Mouse (Mus musculus) neural tube, embryonic 11.5 days (tissue): Measurements from ENCODE around the gene Cald1. TPM values are rescaled to one million over a fixed set of nuclear protein-coding genes. Genes with fewer than 3 reads are reported as not detected.

Source experiments
- ATAC-seq: fragments of 200-750 bp; cut with Nextera tagmentation; 2 replicates; pipeline ENCODE4 v1.8.0; 2017; ENCODE audit warnings: moderate number of reproducible peaks, mild to moderate bottlenecking, moderate TSS enrichment, moderate library complexity; ENCODE audit not compliant: insufficient read depth, low FRiP score, low TSS enrichment
- DNase-seq: peaks from one replicate; pipeline ENCODE4 v3.0.0-alpha.2; 2015; ENCODE audit warnings: low spot score
- H3K27ac ChIP-seq: fragments of 300-500 bp; sonication (generic); 2 replicates; pipeline ENCODE4 v1.5.1; 2014; ENCODE audit warnings: low read depth, mild to moderate bottlenecking, low read length
- H3K27me3 ChIP-seq: fragments of 300-500 bp; sonication (generic); 2 replicates; pipeline ENCODE4 v1.6.1; 2014; ENCODE audit warnings: mild to moderate bottlenecking, low read length, mixed read lengths; ENCODE audit not compliant: control insufficient read depth, insufficient read depth
- H3K36me3 ChIP-seq: fragments of 300-500 bp; sonication (generic); 2 replicates; pipeline ENCODE4 v1.6.1; 2014; ENCODE audit warnings: mild to moderate bottlenecking, low read length, moderate library complexity, mixed read lengths; ENCODE audit not compliant: control insufficient read depth, insufficient read depth
- H3K4me1 ChIP-seq: fragments of 300-500 bp; sonication (generic); 2 replicates; pipeline ENCODE4 v1.6.1; 2014; ENCODE audit warnings: low read length, mixed read lengths; ENCODE audit not compliant: control insufficient read depth, insufficient read depth
- H3K4me2 ChIP-seq: fragments of 300-500 bp; sonication (generic); 2 replicates; pipeline ENCODE4 v1.6.1; 2014; ENCODE audit warnings: low read depth, mild to moderate bottlenecking, moderate library complexity
- H3K4me3 ChIP-seq: fragments of 300-500 bp; sonication (generic); 2 replicates; pipeline ENCODE4 v1.5.1; 2014; ENCODE audit warnings: low read depth, low read length
- H3K9ac ChIP-seq: fragments of 300-500 bp; sonication (generic); 2 replicates; pipeline ENCODE4 v1.6.1; 2014; ENCODE audit warnings: mild to moderate bottlenecking, low read length
- H3K9me3 ChIP-seq: fragments of 300-500 bp; sonication (generic); 2 replicates; pipeline ENCODE4 v1.6.1; 2016; ENCODE audit warnings: low read length; ENCODE audit not compliant: control insufficient read depth
- WGBS: fragments of 180-500 bp; shearing (Covaris S2); extraction: QIAGEN DNeasy Blood & Tissue Kit; methylation state at CpG from one replicate; pipeline ENCODE4 v1.1.7; 2014; 5-methylcytosine and 5-hydroxymethylcytosine counted together
- polyA plus RNA-seq: library from polyadenylated mRNA; unstranded; fragments of >200 nt; fragmentation: Nextera tagmentation; extraction: Ambion mirVana; gene quantifications from 2 replicates; pipeline ENCODE4 v1.2.1, GENCODE M21; 2014

Cald1 gene
- polyA plus RNA-seq, 1 experiment from 2014 or later: 99.3 TPM

DNA sequence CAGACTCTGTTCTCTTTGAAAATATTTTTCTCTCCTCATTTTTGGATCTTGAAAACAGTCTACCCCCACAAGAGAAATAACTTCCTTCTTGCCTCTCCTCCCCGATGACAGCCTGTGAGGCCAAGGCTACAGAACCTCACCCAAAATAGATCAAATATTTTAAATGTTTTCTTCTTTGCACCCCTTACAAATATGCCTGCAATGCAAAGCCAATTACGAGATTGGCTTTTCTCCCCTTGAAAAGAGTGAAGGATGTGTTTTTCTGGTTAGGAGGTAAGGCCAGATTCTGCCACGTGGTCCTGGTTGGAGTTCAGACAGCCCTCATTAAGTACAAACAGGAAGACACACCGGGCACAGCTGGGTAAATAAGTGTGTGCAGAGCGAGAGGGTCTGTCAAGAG lies 14.9 kb upstream of the Cald1 start:
- no peak overlapping the region for H3K27ac ChIP-seq
- no peaks in the 10 kb centered on the region for H3K9me3 ChIP-seq
- ATAC-seq: no peak
- no peak overlapping the region for H3K4me2 ChIP-seq
- DNase-seq: peak; percentile 10
- H3K36me3 ChIP-seq: no peaks in the 10 kb centered on the region
- no peak overlapping the region for H3K4me3 ChIP-seq
- WGBS: 64% methylated on average over 5 of the region's 5 CpGs
- H3K27me3 ChIP-seq: no peaks in the 10 kb centered on the region
- no peak overlapping the region for H3K9ac ChIP-seq
- no peaks in the 10 kb centered on the region for H3K4me1 ChIP-seq

DNA sequence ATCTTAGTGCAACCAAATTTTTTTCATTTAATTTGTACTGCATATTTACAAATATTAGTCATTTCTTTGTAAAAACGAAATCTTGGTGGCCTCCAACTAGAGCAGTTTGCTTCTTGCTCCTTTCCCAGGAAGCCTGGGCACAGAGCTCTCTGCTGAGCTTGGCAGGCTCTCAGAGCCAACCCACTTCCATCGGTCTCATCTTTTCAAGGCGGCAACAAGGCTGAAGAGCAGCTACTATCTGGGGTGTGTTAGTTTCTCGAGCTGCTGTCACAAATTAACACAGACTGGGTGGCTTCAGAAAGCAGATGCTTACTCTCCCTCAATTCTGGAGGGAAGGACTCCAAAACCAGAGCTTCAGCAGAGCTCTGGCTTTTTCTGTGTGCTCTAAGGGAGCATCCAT lies 10.2 kb upstream of the Cald1 start:
- no peaks in the 10 kb centered on the region for H3K36me3 ChIP-seq
- DNase-seq (no peak), ATAC-seq (no peak)
- no peak overlapping the region for H3K4me2 ChIP-seq
- H3K9ac ChIP-seq: no peak overlapping the region
- H3K27ac ChIP-seq: no peak overlapping the region
- no peaks in the 10 kb centered on the region for H3K27me3 ChIP-seq
- 82% methylated on average over 4 of the region's 4 CpGs for WGBS
- no peak overlapping the region for H3K4me3 ChIP-seq
- no peaks in the 10 kb centered on the region for H3K4me1 ChIP-seq
- H3K9me3 ChIP-seq: no peaks in the 10 kb centered on the region

DNA sequence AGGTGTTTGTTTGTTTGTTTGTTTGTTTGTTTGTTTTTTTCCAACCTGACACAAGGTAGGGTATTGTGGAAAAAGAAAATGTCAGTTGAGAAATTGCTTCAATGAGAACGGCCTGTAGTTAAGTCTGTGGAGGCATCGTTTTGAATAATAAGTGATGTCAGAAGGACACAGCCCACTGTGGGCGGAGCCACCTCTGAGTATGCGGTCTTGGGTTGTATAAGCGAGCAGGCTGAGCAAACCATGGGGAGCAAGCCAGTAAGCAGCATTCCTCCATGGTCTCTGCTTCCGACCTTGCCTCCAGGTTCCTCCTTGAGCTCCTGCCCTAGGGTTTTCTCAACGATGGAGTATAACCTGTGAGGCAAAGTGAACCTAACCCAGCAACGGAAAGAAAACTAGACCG lies 7.6 kb upstream of the Cald1 start:
- H3K4me2 ChIP-seq: no peak overlapping the region
- DNase-seq (no peak), ATAC-seq (no peak)
- H3K9me3 ChIP-seq: no peaks in the 10 kb centered on the region
- no peaks in the 10 kb centered on the region for H3K36me3 ChIP-seq
- H3K27ac ChIP-seq: no peak overlapping the region
- 97% methylated on average over 9 of the region's 9 CpGs for WGBS
- H3K9ac ChIP-seq: no peak overlapping the region
- H3K4me1 ChIP-seq: no peaks in the 10 kb centered on the region
- no peaks in the 10 kb centered on the region for H3K27me3 ChIP-seq
- H3K4me3 ChIP-seq: no peak overlapping the region

DNA sequence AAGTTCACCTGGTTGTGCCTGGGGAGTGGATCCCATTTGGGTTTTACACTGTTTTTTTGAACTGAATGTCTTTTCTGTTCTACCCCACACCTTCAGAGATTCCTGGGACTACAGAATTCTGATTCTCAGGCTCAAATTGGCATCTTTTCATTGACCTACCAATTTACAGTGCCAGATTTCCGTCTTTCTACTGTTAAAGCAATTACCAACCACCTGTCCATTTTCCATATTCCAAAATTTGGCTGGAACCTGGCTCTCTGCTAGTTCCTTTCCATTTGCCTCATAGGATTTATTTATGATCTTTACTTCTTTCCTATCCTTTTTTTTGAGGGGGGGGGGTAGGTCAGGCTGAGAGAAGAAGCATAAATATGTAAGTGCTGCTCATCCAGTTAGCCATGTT lies 4.9 kb upstream of the Cald1 start:
- no peak overlapping the region for H3K9ac ChIP-seq
- 81% methylated on average over 1 of the region's 1 CpGs for WGBS
- no peak overlapping the region for H3K27ac ChIP-seq
- no peak overlapping the region for H3K4me2 ChIP-seq
- H3K27me3 ChIP-seq: no peaks in the 10 kb centered on the region
- no peaks in the 10 kb centered on the region for H3K9me3 ChIP-seq
- peaks cover 4% of the 10 kb centered on the region; the same call in 1 of the 2 replicates for H3K4me1 ChIP-seq
- H3K4me3 ChIP-seq: no peak overlapping the region
- no peaks in the 10 kb centered on the region for H3K36me3 ChIP-seq
- ATAC-seq (no peak), DNase-seq (no peak)

DNA sequence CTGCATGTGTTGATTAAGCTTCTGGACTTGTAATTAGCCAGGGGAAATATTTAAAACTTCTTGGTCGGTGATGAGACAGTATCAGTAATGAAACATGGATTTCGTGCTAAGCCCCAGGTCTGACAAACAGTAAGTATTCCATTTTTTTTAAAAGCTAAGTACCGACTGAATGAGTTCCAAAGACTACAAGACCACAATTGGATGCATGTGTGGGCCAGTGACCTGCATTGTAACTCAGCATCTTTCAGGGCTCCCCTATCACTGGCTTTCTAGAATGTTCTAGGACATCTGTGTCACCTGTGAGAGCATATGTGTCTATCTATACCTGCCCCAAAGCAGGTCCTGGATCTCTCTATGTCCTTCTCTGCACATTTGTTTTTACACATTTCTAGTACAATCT lies 984 bp upstream of the Cald1 start:
- ATAC-seq: no peak
- 82% methylated on average over 3 of the region's 3 CpGs for WGBS

DNA sequence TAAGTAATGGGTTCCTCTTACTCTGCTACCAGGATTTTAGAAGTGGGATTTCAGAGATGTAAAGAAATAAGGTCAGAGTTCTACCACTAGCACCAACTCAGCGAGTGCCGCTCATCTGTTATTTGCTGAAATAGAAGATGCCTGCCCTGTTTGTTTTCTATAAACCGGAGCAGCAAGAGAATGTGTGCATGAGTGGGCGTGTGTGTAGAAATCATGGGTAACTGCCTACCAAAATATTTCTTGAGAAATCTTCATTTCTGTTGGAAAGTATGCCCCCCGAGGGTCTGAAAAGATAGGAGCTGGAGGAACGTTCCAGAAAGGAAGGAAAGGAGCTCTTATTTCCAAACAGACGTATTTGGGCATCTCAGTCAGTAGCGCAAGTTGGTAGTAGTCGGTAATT lies 871 bp downstream of the Cald1 start:
- WGBS: 74% methylated on average over 9 of the region's 9 CpGs
- Histone ChIP-seq H3K4me2 (0 out of 2 replicates have a peak overlapping the region, but pooled peaks have one; percentile 6), H3K36me3 (no peaks in the 10 kb centered on the region), H3K27ac (no peak overlapping the region), H3K4me3 (no peak overlapping the region), H3K4me1 (peaks cover 8% of the 10 kb centered on the region), H3K9ac (no peak overlapping the region), H3K9me3 (no peaks in the 10 kb centered on the region), H3K27me3 (no peaks in the 10 kb centered on the region)
- ATAC-seq (no peak), DNase-seq (no peak)

More for the DNA sequence above, 984 bp upstream of the Cald1 start:
- no peak overlapping the region for H3K9ac ChIP-seq
- H3K9me3 ChIP-seq: no peaks in the 10 kb centered on the region
- no peaks in the 10 kb centered on the region for H3K36me3 ChIP-seq
- no peaks in the 10 kb centered on the region for H3K27me3 ChIP-seq
- no peak overlapping the region for H3K4me2 ChIP-seq
- H3K4me3 ChIP-seq: no peak overlapping the region
- DNase-seq: no peak
- H3K27ac ChIP-seq: no peak overlapping the region
- H3K4me1 ChIP-seq: peaks cover 8% of the 10 kb centered on the region

DNA sequence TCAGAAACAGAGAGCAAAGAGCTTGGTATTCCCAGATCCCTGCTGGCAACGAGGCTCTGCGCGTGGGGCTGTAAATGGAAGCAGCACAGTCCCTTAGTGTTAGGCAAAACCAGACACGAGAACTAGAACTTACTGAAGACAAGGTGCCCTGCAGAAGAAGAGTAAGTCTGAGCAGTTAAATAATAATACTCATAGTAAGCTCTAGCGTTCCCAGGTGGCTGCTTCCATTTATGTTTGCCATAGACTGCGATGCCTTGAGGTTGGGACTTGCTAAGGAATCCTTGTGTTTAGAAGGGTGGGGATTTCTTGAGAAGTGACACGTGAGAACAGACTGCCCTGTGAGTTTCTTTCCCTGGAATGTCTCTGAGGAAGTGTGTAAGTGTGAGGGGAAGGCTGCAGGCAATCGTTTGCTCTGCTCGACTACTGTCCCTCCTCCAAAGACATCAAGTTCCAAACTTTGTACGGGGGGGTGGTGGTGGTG lies 1.4 kb downstream of the Cald1 start:
- H3K4me3 ChIP-seq: no peak overlapping the region
- DNase-seq: no peak
- H3K4me2 ChIP-seq: no peak overlapping the region

DNA sequence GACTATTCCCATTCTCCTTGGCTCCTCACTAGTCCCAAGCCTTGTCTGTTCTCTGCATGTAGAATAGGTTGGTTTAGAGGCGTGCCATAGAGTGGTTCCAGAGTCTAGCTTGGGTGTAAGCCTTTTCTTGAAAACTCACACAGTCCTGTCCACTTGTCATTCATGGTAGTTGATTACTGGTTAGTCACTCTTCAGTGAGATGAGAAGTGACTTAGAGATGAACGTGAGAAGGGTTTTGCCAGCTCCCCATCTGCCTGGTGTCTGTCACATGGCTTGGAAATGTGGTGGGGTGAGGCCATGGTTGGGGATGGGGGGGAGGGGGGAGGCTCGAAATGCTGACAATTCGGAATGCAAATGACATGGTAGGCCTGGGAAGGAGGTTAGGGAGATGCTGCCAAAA lies 2.5 kb downstream of the Cald1 start:
- Histone ChIP-seq H3K9me3 (no peaks in the 10 kb centered on the region), H3K4me1 (peaks cover 8% of the 10 kb centered on the region), H3K27ac (no peak overlapping the region), H3K4me2 (no peak overlapping the region), H3K36me3 (no peaks in the 10 kb centered on the region), H3K4me3 (no peak overlapping the region), H3K9ac (no peak overlapping the region), H3K27me3 (no peaks in the 10 kb centered on the region)
- WGBS: 81% methylated on average over 4 of the region's 4 CpGs
- DNase-seq: no peak
- no peak for ATAC-seq

More for the DNA sequence above, 1.4 kb downstream of the Cald1 start:
- Histone ChIP-seq H3K27ac (no peak overlapping the region), H3K36me3 (no peaks in the 10 kb centered on the region), H3K9ac (no peak overlapping the region), H3K27me3 (no peaks in the 10 kb centered on the region), H3K4me1 (peaks cover 8% of the 10 kb centered on the region), H3K9me3 (no peaks in the 10 kb centered on the region)
- 61% methylated on average over 10 of the region's 10 CpGs for WGBS
- ATAC-seq: no peak

DNA sequence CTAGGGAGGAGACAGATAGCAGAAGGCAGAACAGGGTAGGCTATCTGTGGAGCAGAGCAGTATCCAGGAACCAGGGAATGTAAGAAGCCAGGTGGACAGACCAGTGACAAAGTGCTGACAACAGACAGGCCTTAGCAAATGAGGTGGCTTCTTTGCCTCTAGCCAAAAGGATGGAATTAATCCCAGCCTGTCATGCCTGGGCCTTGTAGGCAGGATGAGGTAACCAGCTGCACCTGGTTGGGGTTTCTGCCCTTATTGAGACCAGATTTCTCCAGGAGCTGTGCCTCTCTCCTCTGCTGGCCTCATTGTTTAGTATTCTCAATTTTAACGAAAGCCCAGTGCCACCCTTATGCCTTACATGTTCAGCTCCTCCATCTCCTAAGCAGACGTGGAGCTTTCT lies 3.8 kb downstream of the Cald1 start:
- 69% methylated on average over 2 of the region's 2 CpGs for WGBS
- Histone ChIP-seq H3K9me3 (no peaks in the 10 kb centered on the region), H3K9ac (no peak overlapping the region), H3K4me1 (peaks cover 8% of the 10 kb centered on the region), H3K27ac (no peak overlapping the region), H3K36me3 (no peaks in the 10 kb centered on the region), H3K4me2 (no peak overlapping the region), H3K27me3 (no peaks in the 10 kb centered on the region), H3K4me3 (no peak overlapping the region)
- no peak for ATAC-seq
- no peak for DNase-seq
